Mouse (Mus musculus): Measurements from ENCODE around the gene Mfng. TPM values are rescaled to one million over a fixed set of nuclear protein-coding genes. Genes with fewer than 3 reads are reported as not detected.

Mfng gene
- polyA plus RNA-seq, 1 experiment from 2014 or later = 93.7 TPM

DNA sequence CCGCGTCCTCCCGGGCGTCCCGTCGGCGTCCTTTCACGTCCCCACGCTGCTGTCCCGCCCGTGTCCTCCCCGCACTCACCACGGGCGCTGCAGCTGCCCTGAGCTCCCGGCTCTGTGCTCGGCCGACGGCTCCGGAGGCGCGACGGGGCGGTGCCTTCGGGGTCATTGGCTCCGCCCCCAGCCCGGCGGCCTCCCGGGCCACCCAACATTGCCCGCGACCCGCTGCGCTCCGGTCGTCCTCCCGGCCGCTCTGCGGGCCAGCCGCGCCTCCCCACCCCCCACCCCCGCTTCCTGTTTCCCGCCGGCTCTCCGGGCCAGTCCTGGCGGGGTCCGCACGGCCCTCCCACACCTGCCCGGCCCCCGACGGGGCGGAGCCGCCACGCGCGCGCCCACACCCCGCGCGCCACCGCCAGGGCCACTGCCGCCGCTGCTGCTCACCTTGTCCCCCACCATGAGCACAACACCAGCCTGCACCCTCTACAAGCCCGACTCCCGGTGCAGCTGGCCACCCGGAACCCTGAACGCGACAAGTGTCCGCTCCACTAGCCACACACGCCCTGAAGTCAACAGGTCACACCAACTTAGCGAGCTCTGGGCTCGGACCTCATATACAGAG, 29.6 kb upstream of the Mfng start, which contains the start of gene Card10:
Gene Card10 (minus strand): TSS at position 267 of the 616 bp plus-strand sequence.
- H3K27ac ChIP-seq = no peak within 1 kb of the TSS

DNA sequence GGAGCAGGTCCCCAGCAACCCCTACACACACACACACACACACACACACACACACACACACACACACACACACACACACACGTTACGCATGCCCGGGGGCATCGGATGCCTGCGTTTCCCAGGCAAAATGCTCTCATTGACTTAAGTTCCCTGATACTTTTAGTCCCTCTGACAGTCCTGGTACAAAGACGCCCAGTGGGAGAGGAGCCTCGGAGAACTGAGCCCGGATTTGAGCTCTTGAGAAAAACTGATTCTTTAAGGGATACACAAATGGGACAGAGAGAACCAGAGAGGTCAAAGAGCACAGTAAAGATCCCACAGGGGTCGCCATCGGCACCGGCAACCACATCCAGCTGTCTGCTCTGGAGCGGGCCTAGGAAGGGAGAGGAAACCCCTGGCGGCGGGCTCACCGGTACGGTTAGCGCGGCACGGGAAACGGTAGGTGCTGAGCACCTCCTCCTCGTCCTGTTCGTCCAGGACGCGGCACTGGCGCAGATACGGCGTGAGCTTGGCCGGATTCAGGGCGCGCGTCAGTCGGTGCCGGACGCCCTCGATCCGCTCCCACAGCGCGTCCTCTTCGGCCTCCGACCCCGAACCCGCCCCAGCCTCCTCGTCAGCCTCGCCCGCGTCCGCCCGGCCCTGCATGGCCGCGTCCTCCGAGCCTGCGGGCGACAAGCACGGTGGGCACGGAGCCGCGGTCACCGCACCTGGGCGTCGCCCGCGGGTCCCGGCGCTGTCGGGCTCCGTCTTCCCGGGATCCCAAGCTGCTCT, 28.9 kb upstream of the Mfng start:
- H3K36me3 ChIP-seq = no peaks in the 10 kb centered on the region
- peaks cover 33% of the 10 kb centered on the region for H3K4me1 ChIP-seq (replicated peaks)
- no peak overlapping the region for H3K27ac ChIP-seq
- H3K4me3 ChIP-seq (replicated peaks) = peak overlapping the region; percentile 49
- H3K9me3 ChIP-seq = no peaks in the 10 kb centered on the region
- WGBS = 5% methylated on average over 58 of the region's 67 CpGs
- H3K9ac ChIP-seq (replicated peaks) = peak overlapping the region; percentile 67
- H3K27me3 ChIP-seq = peaks cover 77% of the 10 kb centered on the region
- peak overlapping the region; percentile 78 for H3K4me2 ChIP-seq (replicated peaks)
- peak; percentile 21; the same call in 1 of the 2 replicates for ATAC-seq

More for the DNA sequence above, 29.6 kb upstream of the Mfng start, which contains the start of gene Card10:
- Histone ChIP-seq H3K36me3 (no peaks in the 10 kb centered on the region), H3K9me3 (no peaks in the 10 kb centered on the region), H3K4me2 (replicated peaks) (peak within 1 kb of the TSS; percentile 78), H3K4me1 (replicated peaks) (peaks cover 33% of the 10 kb centered on the region), H3K27me3 (peaks cover 82% of the 10 kb centered on the region), H3K9ac (replicated peaks) (peak within 1 kb of the TSS; percentile 67), H3K4me3 (replicated peaks) (peak within 1 kb of the TSS; percentile 49)
- peak; percentile 49 for ATAC-seq
- WGBS = 1% methylated on average over 59 of the region's 70 CpGs

DNA sequence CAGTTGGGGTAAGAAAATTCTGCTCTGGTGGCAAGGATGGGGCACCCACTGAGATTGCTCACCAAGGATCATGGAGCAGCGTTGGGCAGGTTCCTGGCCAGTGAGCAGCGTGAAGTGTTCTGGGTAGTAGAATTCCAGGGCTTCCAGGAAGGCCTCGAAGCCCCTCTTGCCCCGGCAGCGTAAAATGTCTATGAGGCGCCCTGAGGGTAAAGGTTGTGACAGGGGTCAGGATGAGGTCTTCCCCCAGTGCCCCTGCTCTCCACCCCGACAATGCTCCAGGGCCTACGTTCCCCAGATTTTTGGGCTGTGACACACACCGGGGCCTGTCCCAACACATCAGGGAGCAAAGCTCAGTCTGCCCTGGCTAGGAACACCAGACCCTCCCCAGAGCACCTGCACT, 28.3 kb upstream of the Mfng start:
- Histone ChIP-seq H3K9me3 (no peaks in the 10 kb centered on the region), H3K36me3 (no peaks in the 10 kb centered on the region), H3K4me3 (replicated peaks) (peak overlapping the region; percentile 49; the same call in 1 of the 2 replicates), H3K27ac (no peak overlapping the region), H3K4me2 (replicated peaks) (peak overlapping the region; percentile 78; the same call in 1 of the 2 replicates), H3K9ac (replicated peaks) (no peak overlapping the region), H3K4me1 (replicated peaks) (peaks cover 34% of the 10 kb centered on the region), H3K27me3 (peaks cover 71% of the 10 kb centered on the region)
- WGBS = 75% methylated on average over 9 of the region's 9 CpGs
- no peak for ATAC-seq

DNA sequence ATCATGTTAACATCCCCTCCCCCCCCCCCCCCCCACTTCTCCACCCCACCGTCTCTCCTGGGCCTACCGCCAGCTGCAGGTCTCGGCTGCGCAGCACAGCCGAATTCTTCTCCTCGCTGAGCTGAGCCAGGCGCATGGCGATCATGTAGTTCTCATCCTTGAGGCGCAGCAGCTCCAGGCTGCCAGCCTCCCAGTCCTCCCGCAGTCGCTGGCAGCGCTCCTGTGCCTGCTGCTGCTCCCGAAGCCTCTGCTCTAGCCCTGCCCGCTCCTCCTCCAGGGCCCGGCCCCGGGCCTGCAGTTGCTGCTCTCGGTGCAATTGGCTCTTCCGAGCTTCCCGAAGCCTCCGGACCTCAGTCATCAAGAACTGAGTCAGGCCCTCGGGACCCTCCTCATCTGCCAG, 25.8 kb upstream of the Mfng start:
- Histone ChIP-seq H3K4me2 (replicated peaks) (no peak overlapping the region), H3K4me3 (replicated peaks) (no peak overlapping the region), H3K9me3 (no peaks in the 10 kb centered on the region), H3K4me1 (replicated peaks) (peaks cover 37% of the 10 kb centered on the region), H3K36me3 (no peaks in the 10 kb centered on the region), H3K27me3 (peaks cover 52% of the 10 kb centered on the region), H3K9ac (replicated peaks) (no peak overlapping the region), H3K27ac (no peak overlapping the region; the same call in 1 of the 2 replicates)
- no peak for ATAC-seq
- whole genome bisulfite sequencing = 42% methylated on average over 21 of the region's 21 CpGs

GRCm38 (mm10) chr15:78797060-78797329, 23.7 kb upstream of the Mfng start:
- WGBS = 88% methylated on average over 8 of the region's 8 CpGs

DNA sequence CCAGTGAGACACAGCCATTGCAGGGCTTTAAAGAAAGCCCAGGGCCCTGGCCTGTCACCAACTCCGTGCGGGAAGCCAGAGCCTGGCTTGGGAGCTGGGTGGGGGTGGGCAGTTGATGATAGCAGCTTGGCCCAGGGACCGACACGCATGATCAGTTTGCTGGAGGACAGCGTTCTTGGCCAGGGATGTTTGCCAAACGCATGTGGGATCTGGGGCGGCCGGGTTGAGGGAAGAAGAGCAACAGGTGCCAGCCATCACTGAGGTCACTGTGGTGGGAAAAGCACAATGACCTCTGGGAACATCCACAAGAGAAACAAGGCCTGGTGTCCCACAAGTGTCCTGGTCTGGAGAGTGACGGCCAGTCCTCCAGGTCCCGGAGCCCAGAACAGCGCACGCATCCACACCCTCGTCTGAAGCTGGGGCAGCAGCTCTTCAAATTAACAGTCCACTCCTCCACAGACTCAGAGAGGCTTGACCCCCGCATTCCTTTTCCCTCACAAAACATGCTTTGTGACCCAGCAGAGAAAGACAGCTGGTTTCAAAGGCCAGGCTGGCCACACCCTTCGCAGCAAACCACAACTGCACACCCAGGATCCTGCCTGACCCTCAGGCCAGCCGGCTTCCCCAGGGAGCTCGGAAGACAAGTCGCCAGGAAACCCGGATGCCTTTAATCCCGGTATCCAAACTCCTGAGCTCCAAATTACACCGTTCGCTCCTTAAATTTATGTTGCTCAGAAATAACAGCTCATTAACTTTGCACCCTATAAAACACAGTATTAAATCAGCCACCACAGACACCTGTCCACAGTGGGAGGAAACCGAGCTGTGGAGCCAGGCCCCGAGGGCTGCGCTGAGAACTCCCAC, 23.2 kb upstream of the Mfng start:
- H3K36me3 ChIP-seq = no peaks in the 10 kb centered on the region
- no peak for ATAC-seq
- H3K27me3 ChIP-seq = peaks cover 26% of the 10 kb centered on the region
- H3K9me3 ChIP-seq = no peaks in the 10 kb centered on the region
- no peak overlapping the region for H3K9ac ChIP-seq (replicated peaks)
- H3K4me3 ChIP-seq (replicated peaks) = no peak overlapping the region
- H3K27ac ChIP-seq = no peak overlapping the region
- no peak overlapping the region for H3K4me2 ChIP-seq (replicated peaks)
- peaks cover 12% of the 10 kb centered on the region; the same call in 1 of the 2 replicates for H3K4me1 ChIP-seq (replicated peaks)
- WGBS = 44% methylated on average over 25 of the region's 25 CpGs

More at GRCm38 (mm10) chr15:78797060-78797329, 23.7 kb upstream of the Mfng start:
- Histone ChIP-seq H3K4me3 (replicated peaks) (no peak overlapping the region), H3K9ac (replicated peaks) (no peak overlapping the region), H3K27me3 (peaks cover 31% of the 10 kb centered on the region), H3K4me2 (replicated peaks) (no peak overlapping the region), H3K36me3 (no peaks in the 10 kb centered on the region), H3K4me1 (replicated peaks) (peaks cover 16% of the 10 kb centered on the region), H3K27ac (no peak overlapping the region), H3K9me3 (no peaks in the 10 kb centered on the region)
- ATAC-seq = no peak

DNA sequence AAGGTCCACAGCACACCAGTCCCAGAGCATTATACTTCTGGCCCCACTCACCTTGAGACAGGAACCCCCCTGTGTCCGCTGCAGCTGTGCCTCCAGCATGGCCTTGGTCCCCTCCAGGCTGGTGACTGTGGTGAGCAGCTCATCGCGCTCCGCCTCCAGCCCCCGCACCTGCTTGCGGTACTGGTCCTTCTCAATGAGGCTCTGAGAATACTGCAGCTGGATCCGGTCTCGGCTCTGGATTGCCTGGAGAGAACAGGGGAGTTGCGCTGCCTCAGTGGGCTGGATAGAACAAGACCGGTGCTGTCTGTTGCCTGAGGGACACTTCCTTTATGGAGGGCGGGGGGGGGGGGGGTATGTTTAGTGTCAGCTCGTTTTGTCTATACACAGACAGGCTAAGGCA, 17.7 kb upstream of the Mfng start:
- ATAC-seq = no peak
- Histone ChIP-seq H3K4me3 (replicated peaks) (no peak overlapping the region), H3K36me3 (no peaks in the 10 kb centered on the region), H3K9ac (replicated peaks) (no peak overlapping the region), H3K4me2 (replicated peaks) (no peak overlapping the region), H3K4me1 (replicated peaks) (peaks cover 6% of the 10 kb centered on the region; the same call in 1 of the 2 replicates), H3K27ac (no peak overlapping the region), H3K27me3 (no peaks in the 10 kb centered on the region; the same call in none of the 2 replicates), H3K9me3 (no peaks in the 10 kb centered on the region)
- WGBS = 83% methylated on average over 12 of the region's 12 CpGs

DNA sequence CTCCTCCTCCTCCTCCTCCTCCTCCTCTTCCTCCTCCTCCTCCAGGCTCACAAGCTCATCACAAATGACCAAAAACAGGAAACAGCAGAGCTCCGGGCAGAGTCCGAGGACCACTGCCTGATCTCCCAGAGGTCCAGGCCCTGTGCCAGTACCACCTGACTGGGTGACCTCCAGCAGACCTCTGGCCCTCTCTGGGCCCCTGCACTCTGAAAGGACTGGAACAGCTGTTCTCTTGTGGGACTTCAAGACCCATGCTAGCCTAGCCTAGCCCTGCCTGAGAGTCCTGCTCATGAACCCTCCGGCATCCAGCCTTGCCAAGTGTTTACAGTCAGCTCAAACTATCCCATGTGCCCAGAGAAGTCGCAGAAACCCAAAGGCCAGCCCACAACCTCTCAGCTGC, 17.2 kb upstream of the Mfng start:
- Histone ChIP-seq H3K4me1 (replicated peaks) (peaks cover 7% of the 10 kb centered on the region; the same call in 1 of the 2 replicates), H3K4me2 (replicated peaks) (no peak overlapping the region), H3K27ac (no peak overlapping the region), H3K4me3 (replicated peaks) (no peak overlapping the region), H3K9ac (replicated peaks) (no peak overlapping the region), H3K27me3 (no peaks in the 10 kb centered on the region; the same call in none of the 2 replicates), H3K9me3 (no peaks in the 10 kb centered on the region), H3K36me3 (no peaks in the 10 kb centered on the region)
- 87% methylated on average over 4 of the region's 4 CpGs for WGBS
- no peak for ATAC-seq

- Histone ChIP-seq H3K27ac (no peak overlapping the region; the same call in 1 of the 2 replicates), H3K4me3 (replicated peaks) (no peak overlapping the region), H3K9ac (replicated peaks) (no peak overlapping the region), H3K9me3 (no peaks in the 10 kb centered on the region), H3K36me3 (no peaks in the 10 kb centered on the region), H3K4me2 (replicated peaks) (no peak overlapping the region), H3K27me3 (no peaks in the 10 kb centered on the region; the same call in none of the 2 replicates), H3K4me1 (replicated peaks) (peaks cover 7% of the 10 kb centered on the region; the same call in 1 of the 2 replicates)
- no peak for ATAC-seq
- 85% methylated on average over 13 of the region's 13 CpGs for WGBS
These were observed 16.5 kb upstream of the Mfng start for GRCm38 (mm10) chr15:78789721-78790323.

DNA sequence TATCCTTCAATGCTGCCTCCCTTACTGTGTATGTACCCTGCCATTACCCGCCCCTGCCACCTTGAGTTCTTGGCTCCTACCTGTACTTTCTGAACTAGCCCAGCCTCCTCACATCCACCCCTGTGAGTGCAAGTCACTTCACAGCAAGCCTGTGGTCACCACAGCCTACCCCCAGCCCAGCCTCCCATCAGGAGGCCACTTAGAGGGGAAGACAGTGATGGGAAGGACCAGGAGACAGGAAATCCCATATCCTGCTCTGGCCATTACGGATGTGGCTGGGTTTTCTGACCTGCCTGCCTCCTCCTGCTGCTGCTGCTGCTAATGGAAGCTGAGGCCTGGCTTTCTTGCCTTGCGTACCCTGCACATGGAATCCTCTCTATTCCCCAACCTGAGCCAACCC, 14.8 kb upstream of the Mfng start:
- H3K4me2 ChIP-seq (replicated peaks) = no peak overlapping the region
- H3K27ac ChIP-seq = no peak overlapping the region
- WGBS = 86% methylated on average over 3 of the region's 3 CpGs

GRCm38 (mm10) chr15:78787287-78787856, 14.1 kb upstream of the Mfng start:
- Histone ChIP-seq H3K4me3 (replicated peaks) (no peak overlapping the region), H3K36me3 (no peaks in the 10 kb centered on the region), H3K4me2 (replicated peaks) (no peak overlapping the region), H3K4me1 (replicated peaks) (peaks cover 7% of the 10 kb centered on the region; the same call in 1 of the 2 replicates), H3K9ac (replicated peaks) (no peak overlapping the region), H3K27me3 (no peaks in the 10 kb centered on the region; the same call in none of the 2 replicates), H3K9me3 (no peaks in the 10 kb centered on the region), H3K27ac (no peak overlapping the region)
- WGBS = 73% methylated on average over 9 of the region's 9 CpGs
- ATAC-seq = no peak

More for the DNA sequence above, 14.8 kb upstream of the Mfng start:
- H3K9ac ChIP-seq (replicated peaks) = no peak overlapping the region
- no peaks in the 10 kb centered on the region for H3K36me3 ChIP-seq
- H3K4me3 ChIP-seq (replicated peaks) = no peak overlapping the region
- H3K27me3 ChIP-seq = no peaks in the 10 kb centered on the region; the same call in none of the 2 replicates
- ATAC-seq = no peak
- no peaks in the 10 kb centered on the region for H3K9me3 ChIP-seq
- H3K4me1 ChIP-seq (replicated peaks) = peaks cover 7% of the 10 kb centered on the region; the same call in 1 of the 2 replicates

Measured in midbrain, embryonic 13.5 days (tissue).